Mouse (Mus musculus): Measurements from ENCODE around the gene Chrng. TPM values are rescaled to one million over a fixed set of nuclear protein-coding genes. Genes with fewer than 3 reads are reported as not detected.

Gene Chrng
- total RNA-seq, 2 experiments from 2014 or later = not detected

DNA sequence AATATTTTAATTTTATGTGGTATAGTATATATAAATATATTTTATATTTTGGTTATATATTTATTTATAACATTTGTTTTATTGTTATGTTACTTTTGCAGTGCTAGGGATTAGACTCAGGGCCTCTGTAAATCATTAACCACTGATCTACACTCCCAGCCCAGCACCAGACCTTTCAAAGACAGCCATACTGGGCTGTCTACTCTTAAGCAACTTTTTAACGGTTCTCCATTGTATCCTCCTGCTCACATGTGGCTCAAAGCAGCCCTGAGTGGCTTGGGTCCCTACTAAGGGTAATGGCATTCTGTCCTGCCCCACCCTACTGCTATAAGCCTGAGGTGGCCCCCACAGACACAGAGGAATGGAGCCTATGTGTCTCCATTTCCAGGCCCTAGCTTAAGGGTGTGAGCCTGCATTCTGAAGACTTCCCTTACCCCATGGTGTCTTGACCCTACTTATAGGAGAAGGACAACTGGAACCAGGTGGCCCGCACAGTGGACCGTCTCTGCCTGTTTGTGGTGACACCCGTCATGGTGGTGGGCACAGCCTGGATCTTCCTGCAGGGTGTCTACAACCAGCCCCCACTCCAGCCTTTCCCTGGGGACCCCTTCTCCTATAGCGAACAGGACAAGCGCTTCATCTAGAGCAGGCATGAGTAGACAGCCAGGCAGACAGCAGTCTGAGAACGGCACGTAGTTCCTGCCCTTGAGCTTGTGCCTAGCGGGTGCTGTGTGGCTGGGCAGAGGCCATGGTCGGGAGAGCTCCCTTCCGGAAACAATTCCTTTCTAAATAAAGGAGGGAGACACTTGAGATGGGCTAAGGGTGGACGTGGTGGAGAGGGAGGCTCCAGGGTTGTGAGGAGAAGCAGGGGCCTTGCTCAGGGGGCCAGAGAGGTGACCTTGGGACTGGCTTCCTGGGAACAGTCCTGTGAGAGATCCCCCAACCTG lies 6.1 kb upstream of the Chrng start:
- no peak for DNase-seq (ENCODE audit: low spot score in 2 of 2)

DNA sequence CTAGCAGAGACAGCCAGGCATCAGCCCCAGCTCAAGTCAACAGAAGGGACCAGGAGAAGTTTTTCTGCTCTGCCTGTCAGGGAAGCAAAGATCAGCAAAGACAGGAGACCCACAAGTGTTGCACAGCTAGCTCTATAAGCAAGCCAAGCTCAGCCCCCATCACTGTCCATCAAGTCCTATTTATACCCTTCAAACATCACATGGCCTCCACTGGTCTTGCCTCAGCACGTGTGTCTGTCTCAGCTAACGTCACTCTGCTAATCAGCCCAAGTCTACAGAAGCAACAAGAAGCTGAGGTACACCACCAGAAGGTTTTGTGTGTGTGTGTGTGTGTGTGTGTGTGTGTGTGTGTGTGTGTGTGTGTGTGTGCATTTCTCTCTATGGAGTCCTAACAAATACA lies 3.6 kb upstream of the Chrng start:
- no peak for DNase-seq (ENCODE audit: low spot score in 2 of 2)

DNA sequence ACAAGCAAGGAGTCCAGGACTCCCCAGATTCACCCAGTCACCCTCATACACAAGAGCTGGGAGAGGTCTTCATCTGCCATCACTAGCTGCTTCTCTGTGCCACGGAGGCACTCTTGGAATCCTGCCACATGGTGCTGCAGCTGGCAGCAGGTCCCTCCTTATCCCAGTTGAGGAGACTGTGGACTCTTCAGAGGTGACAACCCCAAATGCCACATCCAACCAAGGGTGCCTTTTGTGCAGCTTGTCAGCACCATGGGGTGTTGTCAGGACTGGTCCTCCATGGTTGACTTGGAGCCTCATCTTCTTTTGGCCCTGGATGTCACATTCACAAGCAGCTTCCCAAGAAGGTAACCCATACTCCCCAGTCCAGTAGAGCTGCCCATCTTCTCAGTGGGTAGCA lies 2.6 kb upstream of the Chrng start:
- DNase-seq (ENCODE audit: low spot score in 2 of 2) = no peak

DNA sequence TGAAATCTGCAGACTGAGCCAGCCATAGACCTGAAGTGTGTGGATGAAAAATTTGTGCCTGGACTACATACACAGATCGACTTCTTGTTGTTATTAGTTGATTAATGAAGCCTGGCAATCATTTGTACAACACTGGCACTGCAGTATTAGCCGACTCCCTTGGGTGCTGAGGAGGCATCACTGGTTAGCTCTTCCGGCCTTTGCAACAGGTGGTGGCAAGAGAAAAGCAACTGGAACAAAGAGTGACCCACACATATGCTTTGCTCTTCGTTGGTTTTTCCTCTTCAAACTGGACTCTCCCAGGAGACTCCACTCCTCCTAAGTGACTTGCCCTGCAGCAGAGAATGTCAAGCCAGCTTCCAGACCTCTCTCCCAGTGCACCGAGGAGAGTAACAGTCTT lies 678 bp upstream of the Chrng start:
- DNase-seq (ENCODE audit: low spot score in 2 of 2) = no peak

DNA sequence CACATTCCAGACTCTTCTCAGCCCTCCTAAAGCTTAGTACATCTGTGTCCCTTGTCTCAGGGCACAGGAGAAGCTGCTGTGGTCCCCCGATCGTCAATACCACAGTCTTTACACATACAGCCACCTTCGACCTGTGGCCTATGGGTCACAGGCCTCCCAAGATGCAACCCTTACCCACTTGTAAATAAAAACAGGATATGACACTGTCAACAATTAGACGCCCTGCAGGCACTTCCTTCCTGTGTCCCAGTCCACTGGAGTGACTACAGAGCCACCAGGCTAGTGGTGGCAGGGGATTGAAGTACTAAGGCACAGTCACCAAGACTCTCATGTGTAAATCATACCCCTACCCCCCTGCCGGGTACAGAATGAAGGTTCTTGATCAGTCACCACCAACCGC lies 581 bp downstream of the Chrng start:
- DNase-seq (ENCODE audit: low spot score in 2 of 2) = no peak

DNA sequence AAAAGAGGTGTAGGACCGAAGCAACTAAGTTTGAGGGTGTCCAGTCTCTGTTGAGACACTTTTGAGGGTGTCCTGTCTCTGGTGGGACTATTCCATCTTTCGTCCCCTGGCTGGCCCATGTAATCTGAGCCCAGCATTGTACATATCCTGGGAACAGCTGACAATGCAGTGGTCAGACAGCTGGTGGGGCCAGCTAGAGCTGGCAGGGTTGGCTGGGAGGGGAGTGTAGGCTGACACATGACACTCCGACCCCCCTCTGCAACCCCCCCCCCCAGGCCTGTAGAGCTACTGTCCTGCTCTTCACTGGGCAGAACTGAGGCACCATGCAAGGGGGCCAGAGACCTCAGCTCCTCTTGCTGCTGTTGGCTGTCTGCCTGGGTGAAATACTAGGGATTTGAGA lies 1.0 kb downstream of the Chrng start:
- DNase-seq (ENCODE audit: low spot score in 2 of 2) = no peak

DNA sequence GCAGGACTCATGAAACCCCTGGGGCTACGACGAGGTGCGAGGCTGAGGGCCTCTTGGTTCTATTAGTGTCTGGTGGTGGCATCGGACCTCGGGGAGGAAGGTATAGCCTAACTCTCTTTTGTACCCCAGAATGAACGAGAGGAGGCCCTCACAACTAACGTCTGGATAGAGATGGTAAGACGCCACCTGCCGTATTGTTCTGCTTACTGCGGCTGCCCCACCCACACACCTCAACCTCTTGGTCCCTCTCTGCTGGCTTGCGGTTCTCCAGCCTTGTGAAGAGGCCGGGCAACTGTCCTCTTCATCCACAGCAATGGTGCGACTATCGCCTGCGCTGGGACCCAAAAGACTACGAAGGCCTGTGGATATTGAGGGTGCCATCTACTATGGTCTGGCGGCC lies 1.9 kb downstream of the Chrng start:
- DNase-seq (ENCODE audit: low spot score in 2 of 2) = no peak

DNA sequence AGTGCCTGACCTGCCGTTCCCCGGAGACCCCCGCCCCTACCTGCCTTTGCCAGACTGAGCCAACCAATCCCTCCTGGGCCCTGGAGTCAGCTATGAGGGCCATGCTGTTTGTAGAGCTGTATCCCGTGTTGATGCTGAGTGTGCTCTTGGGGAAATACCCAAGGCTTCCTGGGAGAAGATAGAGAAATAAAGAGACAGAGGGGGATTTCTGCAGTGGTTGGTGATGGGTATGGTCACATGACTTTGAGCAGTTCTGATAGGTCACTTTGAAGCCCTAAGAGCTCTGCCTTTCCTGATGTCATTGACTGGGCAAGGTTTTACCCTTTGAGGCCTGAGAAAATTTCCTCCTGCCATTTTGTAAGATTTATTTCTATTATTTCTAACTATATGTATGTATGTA lies 7.0 kb downstream of the Chrng start:
- DNase-seq (ENCODE audit: low spot score in 2 of 2) = no peak

DNA sequence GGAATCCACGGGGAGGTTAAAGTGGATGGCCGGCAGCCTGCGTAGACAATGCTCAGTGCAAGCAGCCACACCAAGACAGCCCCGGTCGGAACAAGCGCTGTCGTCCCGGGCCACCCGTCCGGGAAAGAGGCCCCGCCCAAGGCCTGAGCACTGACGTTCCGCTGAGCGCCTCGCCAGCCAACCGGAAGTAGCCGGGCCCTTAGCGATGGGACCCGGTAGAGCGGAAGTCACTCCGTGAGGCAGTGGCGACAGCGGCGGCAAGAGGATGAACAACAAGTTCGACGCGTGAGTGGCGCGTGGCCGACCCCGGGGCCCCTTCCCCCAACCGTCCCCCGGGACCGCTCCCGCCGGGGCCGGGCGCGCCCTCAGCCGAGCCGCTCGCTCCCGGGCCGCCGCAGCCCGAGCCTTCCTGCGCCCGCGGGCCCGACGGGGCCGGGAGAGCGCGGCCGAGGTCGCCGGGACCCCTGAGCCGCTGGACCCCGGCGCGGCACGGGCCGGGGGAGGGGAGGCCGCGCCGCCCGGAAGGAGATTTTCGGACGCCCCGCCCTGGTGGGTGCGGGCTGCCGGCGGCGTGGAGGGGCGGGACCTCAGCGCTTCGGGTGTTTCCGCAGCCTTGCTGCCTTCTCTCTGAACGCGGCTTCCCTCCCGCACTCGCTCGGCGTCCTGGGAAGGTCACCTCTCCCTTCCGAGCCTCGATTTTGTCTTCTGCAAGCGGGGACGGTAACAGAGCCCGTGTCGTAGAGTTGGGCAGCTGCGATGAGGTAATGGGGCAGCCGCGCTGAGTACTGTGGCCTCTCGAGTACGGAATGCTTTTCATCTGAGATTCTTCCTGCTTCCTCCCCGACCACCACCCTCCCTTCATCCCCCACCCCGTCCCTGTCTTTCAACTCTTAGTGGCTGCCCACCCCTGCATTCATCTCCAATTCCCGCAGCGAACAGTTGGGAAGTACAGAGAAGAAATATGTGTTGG lies 9.6 kb downstream of the Chrng start, which contains the start of gene Eif4e2:
Gene Eif4e2, plus strand, starts transcription at position 180 of the 970 bp plus-strand sequence.
- peak; percentile 90 to 95 for DNase-seq (ENCODE audit: low spot score in 2 of 2)

DNA sequence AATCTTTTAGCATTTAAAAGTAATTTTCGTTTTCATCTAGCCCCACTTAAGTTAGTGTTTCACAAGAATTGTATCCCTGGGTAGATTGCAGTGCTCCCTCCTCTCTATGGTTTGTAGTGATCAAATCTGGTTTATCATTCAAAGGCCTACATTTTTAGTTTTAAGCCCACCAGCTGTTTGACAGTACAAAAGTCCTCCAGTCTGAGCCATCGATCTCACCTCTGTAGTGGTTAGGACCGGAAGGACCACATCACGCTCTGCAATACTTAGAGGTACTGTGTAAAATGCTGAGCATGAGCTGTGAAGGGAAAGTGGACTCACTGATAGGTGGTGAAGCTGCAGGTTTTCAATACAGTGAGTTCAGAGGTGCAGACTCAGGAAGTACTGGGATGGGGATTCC lies 10.3 kb downstream of the Chrng start:
- no peak for DNase-seq (ENCODE audit: low spot score in 2 of 2)

DNA sequence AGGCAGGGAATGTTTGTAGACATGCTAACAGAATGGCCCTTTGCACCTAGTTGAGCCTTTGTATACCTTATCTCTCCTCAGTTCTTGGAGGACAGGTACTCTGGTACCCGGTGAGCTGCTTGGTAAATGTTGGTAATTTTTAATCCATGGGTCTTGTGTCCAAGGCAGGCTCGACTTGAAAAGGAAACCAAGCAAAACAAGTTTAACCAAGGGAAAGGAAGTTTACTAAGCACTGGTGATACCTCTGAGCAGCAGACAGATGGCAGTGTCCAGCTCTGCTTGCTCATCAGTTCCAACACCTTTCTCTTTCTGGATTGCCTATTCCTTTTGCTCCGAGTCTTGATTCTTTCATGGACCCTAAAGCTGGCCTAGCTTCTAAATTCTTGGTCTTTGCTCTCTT lies 13.5 kb downstream of the Chrng start:
- no peak for DNase-seq (ENCODE audit: low spot score in 2 of 2)

DNA sequence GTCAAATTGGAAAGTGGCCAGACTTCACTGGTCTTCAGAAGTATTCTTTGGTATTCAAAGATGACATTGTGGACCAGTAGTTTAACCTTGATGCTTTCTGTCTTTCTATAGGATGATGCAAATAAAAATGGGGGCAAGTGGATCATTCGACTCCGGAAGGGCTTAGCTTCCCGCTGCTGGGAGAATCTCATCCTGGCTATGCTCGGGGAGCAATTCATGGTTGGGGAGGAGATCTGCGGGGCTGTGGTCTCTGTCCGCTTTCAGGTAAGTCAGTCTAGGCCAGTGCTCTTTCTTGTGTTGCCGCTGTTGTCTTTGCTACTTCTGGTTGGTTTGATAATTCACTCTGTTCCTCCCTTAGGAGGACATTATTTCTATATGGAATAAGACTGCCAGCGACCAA lies 21.3 kb downstream of the Chrng start:
- no peak for DNase-seq (ENCODE audit: low spot score in 2 of 2)

DNA sequence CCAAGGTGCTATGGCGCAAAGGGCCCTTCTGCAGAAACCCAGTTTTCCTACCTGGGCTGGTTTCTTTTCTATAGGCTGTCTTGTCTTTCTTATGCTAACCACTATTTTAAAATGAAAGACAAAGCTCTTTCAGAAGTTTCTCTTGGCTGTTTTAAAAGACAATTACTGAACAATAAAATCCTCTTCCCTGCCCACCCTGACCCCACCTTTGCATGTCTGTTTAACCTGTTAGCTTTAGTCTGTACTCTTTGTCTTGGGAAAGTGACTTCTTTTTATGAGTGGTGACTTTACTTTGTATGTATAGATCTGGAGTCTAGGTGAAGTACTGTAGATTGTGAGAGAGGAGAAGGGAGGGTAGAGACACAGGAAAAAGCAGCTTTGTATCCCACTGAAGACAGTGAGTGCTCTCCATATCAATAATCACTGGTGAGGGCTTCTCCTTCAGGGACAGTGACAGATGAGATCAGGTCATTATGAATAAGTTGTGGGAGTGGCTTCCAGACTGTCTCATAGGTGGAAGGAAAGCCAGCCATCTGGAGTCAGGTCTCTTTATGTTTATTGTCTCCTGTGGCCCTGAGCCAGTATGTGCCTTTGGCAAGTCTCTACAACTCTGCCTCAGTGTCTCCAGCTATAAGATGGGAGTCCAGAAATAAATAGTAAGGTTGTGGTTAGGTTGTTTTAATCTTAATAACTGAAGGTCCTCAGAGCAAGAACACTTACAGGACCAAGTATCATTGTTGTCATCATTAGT lies 22.1 kb downstream of the Chrng start:
- no peak for DNase-seq (ENCODE audit: low spot score in 2 of 2)

DNA sequence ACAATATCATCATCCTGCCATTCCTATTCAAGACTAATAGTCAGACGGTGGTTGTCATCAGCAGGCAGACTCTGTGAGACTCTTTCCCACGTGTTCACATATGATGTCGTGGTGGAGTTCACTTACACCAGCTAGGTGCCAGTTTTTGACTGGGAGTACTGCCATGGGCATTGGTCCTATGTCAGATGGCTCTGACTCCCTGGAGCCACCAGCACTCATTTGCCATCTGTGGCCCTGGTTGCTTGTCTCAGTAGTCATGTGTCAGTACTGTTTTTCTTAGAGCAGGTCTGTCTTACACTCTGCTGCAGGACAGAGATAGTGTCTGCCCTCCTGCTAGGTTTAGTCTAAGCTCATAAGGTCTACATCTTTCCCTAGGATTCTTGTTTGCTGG lies 22.7 kb downstream of the Chrng start:
- no peak for DNase-seq (ENCODE audit: low spot score in 2 of 2)

DNA sequence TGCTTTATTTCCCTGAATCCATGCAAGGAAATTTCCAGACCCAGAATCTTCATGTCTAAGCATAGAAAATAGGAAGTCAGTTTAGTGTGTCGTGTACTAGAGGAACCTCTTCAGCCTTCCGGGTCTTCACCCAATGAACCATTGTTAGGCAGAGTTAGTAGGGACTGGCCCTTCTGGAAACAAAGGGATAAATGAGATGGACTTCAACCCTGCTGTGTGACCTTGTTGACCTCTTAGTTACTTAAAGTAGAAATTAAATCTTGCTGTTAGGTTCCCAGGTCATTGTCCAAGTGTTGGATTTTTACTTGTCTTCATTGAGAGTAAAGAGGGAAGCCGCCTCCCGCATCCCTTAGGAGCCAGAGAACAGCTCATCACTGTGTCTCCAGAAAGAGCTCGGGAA lies 26.1 kb downstream of the Chrng start:
- DNase-seq (ENCODE audit: low spot score in 2 of 2) = no peak

DNA sequence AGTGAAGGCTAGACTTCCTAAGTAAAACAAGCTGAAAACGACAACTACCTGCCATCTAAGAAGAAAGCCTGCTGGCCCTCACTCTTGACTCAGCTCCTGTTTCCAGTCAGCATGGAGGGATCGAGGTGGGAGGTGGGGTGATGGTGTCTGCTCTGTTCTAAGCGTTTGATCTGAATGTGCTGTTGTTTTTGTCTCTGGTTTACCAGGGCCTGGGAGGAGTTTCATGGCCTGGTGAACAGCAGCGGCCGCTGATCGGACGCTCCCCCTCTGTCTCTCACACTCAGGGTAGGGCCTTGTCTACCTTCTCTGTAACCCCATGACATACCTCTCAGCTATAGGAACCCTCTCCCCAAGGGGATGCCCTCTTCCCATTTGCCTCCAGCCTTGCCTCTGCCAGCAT lies 27.7 kb downstream of the Chrng start:
- DNase-seq (ENCODE audit: low spot score in 2 of 2) = no peak

DNA sequence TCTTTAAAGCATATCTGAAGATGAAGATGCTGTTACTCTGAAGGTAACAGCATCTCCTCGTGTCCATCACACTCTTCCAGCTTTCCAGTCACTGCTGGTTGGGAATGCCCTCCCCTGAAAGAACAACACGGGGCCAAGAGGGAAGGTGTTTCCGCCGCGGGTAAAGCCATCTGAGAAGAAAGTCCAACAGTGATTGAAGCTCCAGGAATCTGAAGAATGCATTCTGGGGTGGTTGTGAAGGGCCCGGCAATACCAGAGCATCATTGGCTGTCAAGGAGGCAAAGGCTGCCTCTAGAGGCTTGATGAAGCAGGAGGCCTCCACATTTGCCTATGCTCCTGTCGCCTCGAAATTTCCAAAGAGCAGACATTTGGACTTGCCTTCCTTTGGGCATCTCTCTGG lies 34.6 kb downstream of the Chrng start:
- no peak for DNase-seq (ENCODE audit: low spot score in 2 of 2)

DNA sequence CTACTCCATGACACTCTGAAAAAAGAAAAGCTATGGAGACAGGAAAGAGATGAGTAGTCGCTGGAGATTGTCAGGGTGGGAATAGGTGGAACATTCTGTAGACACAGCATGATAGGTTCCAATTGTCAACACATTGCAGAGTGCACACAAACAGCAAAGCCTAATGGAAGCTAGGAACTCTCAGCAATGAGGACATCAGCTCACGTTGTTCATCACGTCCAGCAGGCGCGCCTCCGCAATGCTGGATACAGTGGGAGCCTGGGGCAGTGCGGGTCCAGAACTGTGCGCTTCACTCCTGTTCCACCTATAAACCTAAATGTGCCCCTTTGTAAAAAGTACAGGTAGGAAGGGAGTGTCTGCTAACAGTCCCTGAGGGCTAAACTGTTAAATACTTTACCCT lies 38.6 kb downstream of the Chrng start:
- no peak for DNase-seq (ENCODE audit: low spot score in 2 of 2)

DNA sequence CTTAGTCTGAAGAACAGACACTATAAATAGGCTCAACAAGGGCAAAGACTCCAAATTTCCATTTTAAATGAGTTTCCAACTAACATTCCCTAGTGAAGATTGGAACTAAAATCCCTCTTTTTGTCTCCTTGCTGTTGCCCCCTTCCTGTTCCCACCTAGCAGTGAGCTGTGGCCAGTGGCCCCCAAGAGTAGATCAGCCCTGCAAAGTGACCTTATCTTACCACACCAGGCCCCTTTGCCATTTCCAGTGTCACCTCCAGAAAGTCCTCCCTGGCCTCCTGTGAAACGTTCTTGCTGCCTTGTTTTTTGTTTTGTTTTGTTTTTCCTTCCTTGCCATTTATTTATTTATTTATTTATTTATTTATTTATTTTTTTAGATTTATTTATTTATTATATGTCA lies 41.0 kb downstream of the Chrng start:
- DNase-seq (ENCODE audit: low spot score in 2 of 2) = no peak

DNA sequence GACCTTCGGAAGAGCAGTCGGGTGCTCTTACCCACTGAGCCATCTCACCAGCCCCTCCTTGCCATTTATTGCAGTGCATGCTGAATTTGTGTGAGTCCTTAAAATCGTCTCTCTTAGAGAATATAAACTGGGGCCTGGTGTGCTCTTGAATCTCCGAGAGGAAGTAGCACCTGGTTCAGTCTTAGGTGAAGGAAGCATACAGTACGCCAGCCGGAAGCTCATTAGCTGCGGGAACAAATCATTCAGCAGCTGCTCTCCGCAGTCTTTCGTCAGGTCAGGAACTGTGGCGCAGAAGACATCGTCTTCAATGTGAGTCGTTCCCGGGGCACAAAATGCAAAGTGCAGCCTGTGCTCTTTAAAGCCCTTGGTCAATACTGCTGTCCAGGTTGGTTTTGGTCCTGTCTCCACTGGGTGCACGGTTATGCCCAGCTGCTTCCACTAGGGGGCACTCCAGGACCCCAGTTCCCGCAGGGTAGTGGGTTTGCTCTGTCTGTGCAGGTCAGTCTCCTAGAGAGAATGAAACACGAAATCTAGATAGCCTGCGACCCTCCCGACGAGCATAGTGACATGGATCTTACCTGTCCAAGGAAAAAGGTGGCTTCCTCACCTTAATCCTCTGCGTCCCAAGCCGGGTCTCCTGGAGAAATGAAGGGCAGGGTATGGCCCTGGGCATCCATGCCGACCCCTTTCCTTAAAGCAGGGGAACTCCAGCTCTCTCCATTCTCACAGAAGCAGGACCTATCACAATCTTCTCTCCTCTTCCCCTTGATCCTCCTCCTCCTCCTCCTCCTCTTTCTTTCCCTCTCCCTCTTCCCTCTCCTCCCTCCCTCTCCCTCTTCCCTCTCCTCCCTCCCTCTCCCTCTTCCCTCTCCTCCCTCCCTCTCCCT lies 41.7 kb downstream of the Chrng start:
- DNase-seq (ENCODE audit: low spot score in 2 of 2) = peak; percentile 80 to 83
